Mouse (Mus musculus): ENCODE results near the gene Glo1. TPM values are rescaled to one million over a fixed set of nuclear protein-coding genes. Genes with fewer than 3 reads are reported as not detected.

Glo1 gene
- polyA plus RNA-seq, 1 experiment: 38.9 TPM

DNA sequence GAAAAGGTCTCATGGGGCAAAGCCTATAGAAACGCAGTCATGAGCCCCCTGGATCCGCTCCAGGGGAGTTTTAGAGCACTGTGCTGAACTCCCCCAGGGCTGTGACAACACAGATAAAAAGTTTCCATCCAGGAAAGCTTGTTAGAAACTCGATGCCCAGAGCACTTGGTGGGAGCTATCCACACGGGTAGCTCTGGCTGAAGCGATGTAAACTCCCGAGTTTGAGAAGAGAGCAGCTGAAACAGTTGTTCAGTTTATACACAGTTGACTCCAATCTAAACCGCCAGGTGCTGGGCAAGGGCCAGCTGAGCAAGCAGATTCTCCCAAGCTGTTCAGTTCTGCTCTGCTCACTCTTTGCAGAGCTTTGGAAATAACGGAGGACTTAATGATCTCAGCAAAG, 87.6 kb downstream of the Glo1 start:
- Histone ChIP-seq H3K4me1 (ENCODE audit: control insufficient read depth, insufficient read depth, insufficient read length, low read length) (no peaks in the 10 kb centered on the region), H3K4me3 (ENCODE audit: low read depth, low read length) (no peak overlapping the region), H3K36me3 (ENCODE audit: control insufficient read depth, insufficient read depth, low read length) (no peaks in the 10 kb centered on the region), H3K27me3 (ENCODE audit: control insufficient read depth, insufficient read depth, low read length) (no peaks in the 10 kb centered on the region), H3K27ac (ENCODE audit: insufficient read depth, low read depth, low read length) (no peak overlapping the region)
- 47% methylated on average over 8 of the region's 8 CpGs for WGBS
- no peak for TF ChIP-seq CTCF (IDR thresholded peaks at IDR 0.05; ENCODE audit: extremely low read depth, insufficient read length, insufficient replicate concordance, low read depth, low read length)
- no peak for TF ChIP-seq POLR2A (IDR thresholded peaks at IDR 0.05; ENCODE audit: low read depth, low read length)

DNA sequence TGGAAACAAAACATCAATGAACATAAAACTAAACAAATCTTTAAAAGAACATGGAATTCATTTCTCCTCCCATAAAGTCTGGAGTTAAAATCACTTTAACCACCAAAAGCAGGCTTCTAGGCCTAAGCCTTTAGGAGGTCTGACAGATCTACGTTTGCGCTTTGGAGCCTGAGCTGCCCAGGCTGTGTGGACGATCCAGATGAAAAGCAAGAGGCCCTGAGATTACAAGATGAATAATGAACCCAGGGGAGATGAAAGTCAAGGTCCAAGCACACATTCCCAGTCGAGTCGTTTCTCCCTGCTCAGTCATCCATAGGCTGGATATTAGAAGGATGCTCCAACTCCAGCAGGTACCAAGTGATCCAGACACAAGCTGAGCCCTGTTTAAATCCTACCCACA, 90.0 kb downstream of the Glo1 start:
- Histone ChIP-seq H3K36me3 (ENCODE audit: control insufficient read depth, insufficient read depth, low read length) (no peaks in the 10 kb centered on the region), H3K4me3 (ENCODE audit: low read depth, low read length) (no peak overlapping the region), H3K27me3 (ENCODE audit: control insufficient read depth, insufficient read depth, low read length) (no peaks in the 10 kb centered on the region), H3K27ac (ENCODE audit: insufficient read depth, low read depth, low read length) (no peak overlapping the region), H3K4me1 (ENCODE audit: control insufficient read depth, insufficient read depth, insufficient read length, low read length) (no peaks in the 10 kb centered on the region)
- 77% methylated on average over 5 of the region's 5 CpGs for WGBS
- TF ChIP-seq CTCF (IDR thresholded peaks at IDR 0.05; ENCODE audit: extremely low read depth, insufficient read length, insufficient replicate concordance, low read depth, low read length): no peak
- TF ChIP-seq POLR2A (IDR thresholded peaks at IDR 0.05; ENCODE audit: low read depth, low read length): no peak

Other genes starting within 250 kb of the Glo1 start
- 8.0 and 31.2 TPM in 2 replicates for gene Btbd9, start 50.4 kb downstream of the Glo1 start, polyA plus RNA-seq (2012; rRNA removed)
- 2.9 and 10.7 TPM in 2 replicates for gene Dnah8, start 2.5 kb downstream of the Glo1 start, polyA plus RNA-seq (2012; rRNA removed)